Mouse (Mus musculus): Measurements from ENCODE around the gene Sf3a1. TPM values are rescaled to one million over a fixed set of nuclear protein-coding genes. Genes with fewer than 3 reads are reported as not detected.
A peak's percentile ranks its signal among the peaks of the same experiment; 100 is the strongest.

The Sf3a1 gene
- polyA plus RNA-seq, 1 experiment: 117 TPM

DNA sequence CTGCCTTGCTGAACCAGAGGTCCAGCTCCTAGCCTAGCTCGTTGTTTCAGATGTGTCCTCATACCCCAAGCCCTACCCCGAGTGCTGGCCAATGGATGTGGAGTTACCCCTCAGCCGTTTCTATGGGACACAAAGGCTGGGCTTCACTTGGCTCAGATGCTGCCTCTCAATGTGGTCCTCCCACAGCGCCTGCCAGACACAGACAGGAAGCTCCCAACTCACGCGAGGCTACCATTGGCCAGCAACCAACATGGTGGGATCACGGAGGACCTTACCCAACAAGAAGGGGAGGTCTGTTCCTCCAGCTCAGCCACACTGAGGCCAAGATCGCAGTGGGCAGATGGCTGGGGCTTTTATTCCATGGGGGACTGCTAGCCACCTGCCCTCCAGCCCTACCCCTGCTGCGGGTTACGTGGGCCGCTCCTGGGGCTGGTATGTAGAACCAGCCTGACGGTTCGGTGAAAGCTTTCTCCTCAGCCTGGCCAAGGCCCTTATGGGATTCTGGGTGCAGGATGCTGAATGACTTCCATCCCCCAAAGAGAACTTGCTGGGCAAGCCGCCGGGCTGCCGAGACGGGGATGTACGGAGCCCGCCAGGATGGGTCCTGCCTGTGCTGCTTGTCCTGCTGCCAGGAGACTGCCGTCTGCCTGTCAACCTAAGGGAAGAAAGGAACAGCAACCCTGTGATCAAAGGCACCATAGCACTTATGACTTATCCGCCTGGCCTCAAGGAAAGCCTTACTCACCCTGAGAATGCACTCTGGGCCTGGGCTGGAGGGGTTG lies 16.7 kb upstream of the Sf3a1 start:
- TF ChIP-seq CTCF (IDR thresholded peaks at IDR 0.05; ENCODE audit: low read depth, low read length): no peak
- TF ChIP-seq EP300 (IDR thresholded peaks at IDR 0.05; ENCODE audit: insufficient read depth, low read depth, low read length): no peak
- no peak for TF ChIP-seq POLR2A (IDR thresholded peaks at IDR 0.05; ENCODE audit: insufficient read depth, low read length)
- Histone ChIP-seq H3K9me3 (replicated peaks; ENCODE audit: control insufficient read depth, insufficient read depth, low read length, poor library complexity, severe bottlenecking) (no peaks in the 10 kb centered on the region), H3K27me3 (ENCODE audit: control insufficient read depth, insufficient read depth, low read length, poor library complexity, severe bottlenecking) (no peaks in the 10 kb centered on the region), H3K4me1 (ENCODE audit: control insufficient read depth, insufficient read depth, low read length) (no peaks in the 10 kb centered on the region), H3K27ac (ENCODE audit: insufficient read depth, low read length) (no peak overlapping the region), H3K4me3 (ENCODE audit: low read depth, low read length) (peak overlapping the region; percentile 38), H3K9ac (ENCODE audit: low read depth, poor library complexity, severe bottlenecking) (no peak overlapping the region), H3K36me3 (ENCODE audit: control insufficient read depth, insufficient read depth, low read length, poor library complexity, severe bottlenecking) (no peaks in the 10 kb centered on the region)

DNA sequence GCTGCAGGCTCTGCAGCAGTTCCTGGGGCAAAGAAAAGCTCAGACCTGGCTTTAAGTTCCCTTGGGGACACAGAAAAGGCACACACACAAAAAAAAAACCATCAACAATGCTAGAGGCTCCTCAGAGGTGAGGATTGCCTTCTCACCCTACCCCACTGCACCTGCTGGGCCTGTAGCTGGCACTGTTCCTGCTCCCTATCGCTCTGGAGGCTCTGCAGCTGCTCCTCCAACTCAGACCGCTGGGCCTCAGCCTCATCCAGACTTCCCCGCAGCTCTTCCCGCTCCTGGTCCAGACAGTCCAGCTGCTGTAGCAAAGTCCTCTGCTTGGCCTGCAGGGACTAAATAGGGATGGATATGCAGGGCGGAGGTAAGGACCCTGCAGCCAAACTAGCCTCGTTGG lies 13.8 kb upstream of the Sf3a1 start:
- Histone ChIP-seq H3K36me3 (ENCODE audit: control insufficient read depth, insufficient read depth, low read length, poor library complexity, severe bottlenecking) (no peaks in the 10 kb centered on the region), H3K4me3 (ENCODE audit: low read depth, low read length) (no peak overlapping the region), H3K4me1 (ENCODE audit: control insufficient read depth, insufficient read depth, low read length) (no peaks in the 10 kb centered on the region), H3K9ac (ENCODE audit: low read depth, poor library complexity, severe bottlenecking) (no peak overlapping the region), H3K27me3 (ENCODE audit: control insufficient read depth, insufficient read depth, low read length, poor library complexity, severe bottlenecking) (no peaks in the 10 kb centered on the region), H3K9me3 (replicated peaks; ENCODE audit: control insufficient read depth, insufficient read depth, low read length, poor library complexity, severe bottlenecking) (no peaks in the 10 kb centered on the region), H3K27ac (ENCODE audit: insufficient read depth, low read length) (no peak overlapping the region)
- TF ChIP-seq CTCF (IDR thresholded peaks at IDR 0.05; ENCODE audit: low read depth, low read length) (no peak), POLR2A (IDR thresholded peaks at IDR 0.05; ENCODE audit: insufficient read depth, low read length) (no peak)

DNA sequence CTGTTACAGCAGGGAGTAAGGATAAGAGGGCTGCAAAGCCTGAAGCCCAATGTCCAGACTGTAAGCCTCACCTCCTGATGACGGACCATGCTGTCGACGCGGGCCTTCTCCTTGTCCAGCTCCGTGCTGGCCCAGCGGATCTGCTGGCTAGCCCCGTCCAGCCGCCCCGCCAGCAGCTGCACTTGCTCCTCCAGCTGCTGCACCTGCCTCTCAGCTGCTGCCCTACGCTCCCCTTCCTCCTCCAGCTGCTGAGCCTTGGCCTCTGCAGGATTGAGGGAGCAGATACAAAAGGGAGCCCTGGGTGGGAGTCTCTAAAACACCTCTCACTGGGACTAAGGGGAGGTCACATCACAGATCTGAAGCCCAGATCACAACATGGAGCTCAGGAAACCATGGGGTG lies 13.1 kb upstream of the Sf3a1 start:
- no peak overlapping the region for H3K9ac ChIP-seq (ENCODE audit: low read depth, poor library complexity, severe bottlenecking)
- no peaks in the 10 kb centered on the region for H3K27me3 ChIP-seq (ENCODE audit: control insufficient read depth, insufficient read depth, low read length, poor library complexity, severe bottlenecking)
- no peak overlapping the region for H3K27ac ChIP-seq (ENCODE audit: insufficient read depth, low read length)
- no peaks in the 10 kb centered on the region for H3K36me3 ChIP-seq (ENCODE audit: control insufficient read depth, insufficient read depth, low read length, poor library complexity, severe bottlenecking)
- H3K4me1 ChIP-seq (ENCODE audit: control insufficient read depth, insufficient read depth, low read length): no peaks in the 10 kb centered on the region
- TF ChIP-seq CTCF (IDR thresholded peaks at IDR 0.05; ENCODE audit: low read depth, low read length) (no peak), EP300 (IDR thresholded peaks at IDR 0.05; ENCODE audit: insufficient read depth, low read depth, low read length) (no peak), POLR2A (IDR thresholded peaks at IDR 0.05; ENCODE audit: insufficient read depth, low read length) (no peak)
- H3K9me3 ChIP-seq (replicated peaks; ENCODE audit: control insufficient read depth, insufficient read depth, low read length, poor library complexity, severe bottlenecking): no peaks in the 10 kb centered on the region
- no peak overlapping the region for H3K4me3 ChIP-seq (ENCODE audit: low read depth, low read length)

DNA sequence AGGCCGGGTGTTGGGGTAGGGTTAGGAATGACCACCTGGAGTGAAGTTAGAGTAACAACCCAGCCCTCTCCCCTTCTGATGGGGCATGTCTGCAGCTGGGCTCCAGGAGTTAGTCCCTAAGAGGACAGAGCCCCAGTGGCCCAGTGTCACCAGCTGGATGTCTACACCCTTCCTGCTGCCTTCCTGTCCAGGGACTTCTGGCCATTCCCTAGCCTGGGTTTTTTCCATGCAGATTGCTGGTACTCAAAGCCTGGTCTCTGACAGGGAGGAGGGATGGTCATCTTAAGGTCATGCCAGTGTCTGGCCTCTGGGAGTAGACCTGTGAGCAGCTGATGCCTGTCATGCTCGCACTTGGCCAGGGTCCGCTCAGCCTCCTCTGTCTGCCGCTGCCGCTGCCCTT lies 12.0 kb upstream of the Sf3a1 start:
- no peak overlapping the region for H3K4me3 ChIP-seq (ENCODE audit: low read depth, low read length)
- no peak for TF ChIP-seq EP300 (IDR thresholded peaks at IDR 0.05; ENCODE audit: insufficient read depth, low read depth, low read length)
- no peak for TF ChIP-seq POLR2A (IDR thresholded peaks at IDR 0.05; ENCODE audit: insufficient read depth, low read length)
- TF ChIP-seq CTCF (IDR thresholded peaks at IDR 0.05; ENCODE audit: low read depth, low read length): no peak
- no peaks in the 10 kb centered on the region for H3K36me3 ChIP-seq (ENCODE audit: control insufficient read depth, insufficient read depth, low read length, poor library complexity, severe bottlenecking)
- no peaks in the 10 kb centered on the region for H3K27me3 ChIP-seq (ENCODE audit: control insufficient read depth, insufficient read depth, low read length, poor library complexity, severe bottlenecking)
- no peak overlapping the region for H3K9ac ChIP-seq (ENCODE audit: low read depth, poor library complexity, severe bottlenecking)
- no peaks in the 10 kb centered on the region for H3K4me1 ChIP-seq (ENCODE audit: control insufficient read depth, insufficient read depth, low read length)
- H3K27ac ChIP-seq (ENCODE audit: insufficient read depth, low read length): no peak overlapping the region
- H3K9me3 ChIP-seq (replicated peaks; ENCODE audit: control insufficient read depth, insufficient read depth, low read length, poor library complexity, severe bottlenecking): no peaks in the 10 kb centered on the region

DNA sequence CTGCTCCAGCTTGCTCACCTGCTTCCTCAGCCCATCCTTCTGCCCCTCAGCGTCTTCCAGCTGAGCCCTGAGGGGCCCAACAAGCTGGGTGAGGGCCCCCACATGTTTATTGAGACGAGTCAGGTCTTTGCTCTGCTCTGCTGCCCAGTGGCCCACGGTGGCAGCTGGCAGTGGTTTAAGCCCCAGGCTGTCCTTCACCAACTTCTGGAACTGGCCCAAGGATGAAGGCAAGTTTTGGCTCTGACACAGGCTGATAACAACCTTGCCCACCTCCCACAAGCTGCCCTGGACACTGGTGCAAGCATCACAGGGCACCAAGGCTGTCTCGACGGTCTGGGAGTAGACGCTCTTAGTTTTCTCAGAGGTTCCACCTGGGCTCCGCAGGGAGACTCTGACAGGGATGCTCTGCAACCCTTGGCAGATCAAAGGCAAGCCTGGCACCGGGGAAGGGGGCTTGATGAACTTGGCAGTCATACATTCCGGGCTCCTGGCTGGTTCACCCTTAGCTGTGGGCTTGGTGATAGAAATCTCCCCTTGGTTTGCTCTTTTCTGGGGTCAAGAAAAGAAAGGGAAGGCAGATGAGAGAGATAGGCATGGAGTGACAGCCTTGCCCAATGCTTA lies 11.5 kb upstream of the Sf3a1 start:
- no peak overlapping the region for H3K4me3 ChIP-seq (ENCODE audit: low read depth, low read length)
- H3K27ac ChIP-seq (ENCODE audit: insufficient read depth, low read length): no peak overlapping the region
- TF ChIP-seq POLR2A (IDR thresholded peaks at IDR 0.05; ENCODE audit: insufficient read depth, low read length) (no peak), CTCF (IDR thresholded peaks at IDR 0.05; ENCODE audit: low read depth, low read length) (no peak), EP300 (IDR thresholded peaks at IDR 0.05; ENCODE audit: insufficient read depth, low read depth, low read length) (no peak)
- no peaks in the 10 kb centered on the region for H3K4me1 ChIP-seq (ENCODE audit: control insufficient read depth, insufficient read depth, low read length)
- H3K27me3 ChIP-seq (ENCODE audit: control insufficient read depth, insufficient read depth, low read length, poor library complexity, severe bottlenecking): no peaks in the 10 kb centered on the region
- no peaks in the 10 kb centered on the region for H3K9me3 ChIP-seq (replicated peaks; ENCODE audit: control insufficient read depth, insufficient read depth, low read length, poor library complexity, severe bottlenecking)
- H3K9ac ChIP-seq (ENCODE audit: low read depth, poor library complexity, severe bottlenecking): no peak overlapping the region
- H3K36me3 ChIP-seq (ENCODE audit: control insufficient read depth, insufficient read depth, low read length, poor library complexity, severe bottlenecking): no peaks in the 10 kb centered on the region

DNA sequence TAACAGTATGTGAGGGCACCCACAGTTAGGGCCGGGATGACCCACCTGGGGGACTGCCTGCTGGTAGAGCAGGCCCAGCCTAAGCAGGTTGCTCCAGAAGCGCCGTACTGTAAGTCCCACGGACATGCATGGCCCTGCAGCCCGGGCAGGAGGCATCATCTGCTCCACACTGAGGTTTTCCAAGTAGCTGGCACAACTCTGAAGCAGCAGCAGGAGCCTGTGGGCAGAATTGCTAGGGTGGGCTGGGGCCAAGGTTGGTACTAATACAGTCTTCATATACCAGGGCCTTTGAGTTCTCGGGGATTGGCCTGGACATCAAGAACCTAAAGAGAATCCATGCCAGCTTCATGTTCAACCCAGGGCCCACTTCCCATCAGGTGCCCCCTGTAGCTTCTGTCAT lies 10.3 kb upstream of the Sf3a1 start:
- no peak overlapping the region for H3K27ac ChIP-seq (ENCODE audit: insufficient read depth, low read length)
- no peak overlapping the region for H3K4me3 ChIP-seq (ENCODE audit: low read depth, low read length)
- no peaks in the 10 kb centered on the region for H3K9me3 ChIP-seq (replicated peaks; ENCODE audit: control insufficient read depth, insufficient read depth, low read length, poor library complexity, severe bottlenecking)
- TF ChIP-seq CTCF (IDR thresholded peaks at IDR 0.05; ENCODE audit: low read depth, low read length): no peak
- no peak for TF ChIP-seq POLR2A (IDR thresholded peaks at IDR 0.05; ENCODE audit: insufficient read depth, low read length)
- no peak for TF ChIP-seq EP300 (IDR thresholded peaks at IDR 0.05; ENCODE audit: insufficient read depth, low read depth, low read length)
- no peaks in the 10 kb centered on the region for H3K27me3 ChIP-seq (ENCODE audit: control insufficient read depth, insufficient read depth, low read length, poor library complexity, severe bottlenecking)
- no peak overlapping the region for H3K9ac ChIP-seq (ENCODE audit: low read depth, poor library complexity, severe bottlenecking)
- H3K4me1 ChIP-seq (ENCODE audit: control insufficient read depth, insufficient read depth, low read length): no peaks in the 10 kb centered on the region
- H3K36me3 ChIP-seq (ENCODE audit: control insufficient read depth, insufficient read depth, low read length, poor library complexity, severe bottlenecking): no peaks in the 10 kb centered on the region

Data from ES-Bruce4 (cell line).